Mouse (Mus musculus) heart, postnatal 0 days (tissue): Measurements from ENCODE around the gene Galnt14. TPM values are rescaled to one million over a fixed set of nuclear protein-coding genes. Genes with fewer than 3 reads are reported as not detected.

ENCODE experiments used
- ATAC-seq: fragments of 200-750 bp; cut with Nextera tagmentation; 2 replicates; pipeline ENCODE4 v1.8.0; 2017; ENCODE audit warnings: low read depth, moderate number of reproducible peaks, moderate library complexity; ENCODE audit not compliant: insufficient read depth
- DNase-seq: peaks from one replicate; pipeline ENCODE4 v3.0.0-alpha.2; 2016; ENCODE audit warnings: low spot score
- H3K27ac ChIP-seq: fragments of 300-500 bp; sonication (generic); 2 replicates; pipeline ENCODE4 v1.5.1; 2014; ENCODE audit warnings: low read depth, mild to moderate bottlenecking
- H3K27me3 ChIP-seq: fragments of 300-500 bp; sonication (generic); 2 replicates; pipeline ENCODE4 v1.6.1; 2014; ENCODE audit warnings: low read length, mixed read lengths; ENCODE audit not compliant: control insufficient read depth, insufficient read depth
- H3K36me3 ChIP-seq: fragments of 300-500 bp; sonication (generic); replicated peaks from 2 replicates; pipeline ENCODE4 v1.6.1; 2014; ENCODE audit warnings: low read length, mixed read lengths; ENCODE audit not compliant: control insufficient read depth, insufficient read depth
- H3K4me1 ChIP-seq: fragments of 300-500 bp; sonication (generic); 2 replicates; pipeline ENCODE4 v1.6.1; 2014; ENCODE audit warnings: antibody characterized with exemption; ENCODE audit not compliant: control insufficient read depth, insufficient read depth
- H3K4me2 ChIP-seq: fragments of 300-500 bp; sonication (generic); 2 replicates; pipeline ENCODE4 v1.6.1; 2014; ENCODE audit warnings: low read depth, mild to moderate bottlenecking, low read length, moderate library complexity
- H3K4me3 ChIP-seq: fragments of 300-500 bp; sonication (generic); 2 replicates; pipeline ENCODE4 v1.5.1; 2014; ENCODE audit warnings: low read depth, low read length
- H3K9ac ChIP-seq: fragments of 300-500 bp; sonication (generic); replicated peaks from 2 replicates; pipeline ENCODE4 v1.6.1; 2014; ENCODE audit warnings: low read depth, low read length, mixed read lengths
- H3K9me3 ChIP-seq: fragments of 300-500 bp; sonication (generic); replicated peaks from 2 replicates; pipeline ENCODE4 v1.6.1; 2016; ENCODE audit warnings: low read length; ENCODE audit not compliant: control insufficient read depth
- CTCF ChIP-seq: IDR thresholded peaks from 2 replicates; pipeline ENCODE4 v1.5.1; 2016; ENCODE audit warnings: antibody characterized with exemption, control low read depth, low read depth
- EP300 ChIP-seq: IDR thresholded peaks from 2 replicates; pipeline ENCODE4 v1.6.1; 2016; ENCODE audit warnings: antibody characterized with exemption, low read depth
- WGBS: fragments of 180-500 bp; shearing (Covaris S2); extraction: QIAGEN DNeasy Blood & Tissue Kit; methylation state at CpG from one replicate; pipeline ENCODE4 v1.1.7; 2014; 5-methylcytosine and 5-hydroxymethylcytosine counted together
- polyA plus RNA-seq: library from polyadenylated mRNA; unstranded; fragments of >200 nt; fragmentation: Nextera tagmentation; extraction: Ambion mirVana; gene quantifications from 2 replicates; pipeline ENCODE4 v1.2.1, GENCODE M21; 2015
- total RNA-seq: library from RNA; depleted of rRNA; stranded (reverse); fragments of >200 nt; gene quantifications from 2 replicates; pipeline ENCODE4 v1.2.3, GENCODE M21; 2014; ENCODE audit warnings: low replicate concordance

The Galnt14 gene
- total and polyA plus RNA-seq, 2 experiments from 2014 or later, result 0.14 TPM; not detected in 1

- DNase-seq, result no peak
- no peaks in the 10 kb centered on the region for H3K27me3 ChIP-seq
Measured at GRCm38 (mm10) chr17:73519350-73519749, 190.9 kb downstream of the Galnt14 start.

GRCm38 (mm10) chr17:73518359-73518758 is 191.9 kb downstream of the Galnt14 start:
- Histone ChIP-seq H3K4me3 (no peak overlapping the region), H3K9me3 (no peaks in the 10 kb centered on the region), H3K27me3 (no peaks in the 10 kb centered on the region), H3K4me2 (no peak overlapping the region), H3K36me3 (no peaks in the 10 kb centered on the region), H3K4me1 (no peaks in the 10 kb centered on the region), H3K27ac (no peak overlapping the region), H3K9ac (no peak overlapping the region)
- DNase-seq, result no peak
- TF ChIP-seq EP300 (no peak), CTCF (no peak)
- WGBS, result 80% methylated on average over 1 of the region's 1 CpGs
- no peak for ATAC-seq

More at GRCm38 (mm10) chr17:73519350-73519749, 190.9 kb downstream of the Galnt14 start:
- Histone ChIP-seq H3K36me3 (no peaks in the 10 kb centered on the region), H3K4me2 (no peak overlapping the region), H3K4me1 (no peaks in the 10 kb centered on the region), H3K9ac (no peak overlapping the region), H3K27ac (no peak overlapping the region), H3K9me3 (no peaks in the 10 kb centered on the region), H3K4me3 (no peak overlapping the region)
- no peak for ATAC-seq
- TF ChIP-seq EP300, result no peak
- 81% methylated on average over 5 of the region's 5 CpGs for WGBS

- WGBS, result 82% methylated on average over 3 of the region's 3 CpGs
- Histone ChIP-seq H3K4me3 (no peak overlapping the region), H3K27me3 (no peaks in the 10 kb centered on the region), H3K9ac (no peak overlapping the region), H3K27ac (no peak overlapping the region), H3K4me1 (no peaks in the 10 kb centered on the region), H3K36me3 (no peaks in the 10 kb centered on the region), H3K4me2 (no peak overlapping the region), H3K9me3 (no peaks in the 10 kb centered on the region)
- DNase-seq (no peak), ATAC-seq (no peak)
- no peak for TF ChIP-seq EP300
- TF ChIP-seq CTCF, result no peak
Measured at GRCm38 (mm10) chr17:73515506-73515905, 194.7 kb downstream of the Galnt14 start.

GRCm38 (mm10) chr17:73514862-73515261 is 195.4 kb downstream of the Galnt14 start:
- no peak for TF ChIP-seq EP300
- TF ChIP-seq CTCF, result no peak
- WGBS, result 73% methylated on average over 1 of the region's 1 CpGs
- ATAC-seq, result no peak

GRCm38 (mm10) chr17:73514258-73514657 is 196.0 kb downstream of the Galnt14 start:
- H3K4me1 ChIP-seq, result no peaks in the 10 kb centered on the region
- no peaks in the 10 kb centered on the region for H3K27me3 ChIP-seq
- H3K9me3 ChIP-seq, result no peaks in the 10 kb centered on the region
- H3K4me3 ChIP-seq, result no peak overlapping the region
- H3K4me2 ChIP-seq, result no peak overlapping the region
- no peak for ATAC-seq
- no peak for DNase-seq
- no peaks in the 10 kb centered on the region for H3K36me3 ChIP-seq
- WGBS, result 79% methylated on average over 4 of the region's 4 CpGs
- H3K27ac ChIP-seq, result no peak overlapping the region
- no peak overlapping the region for H3K9ac ChIP-seq
- TF ChIP-seq EP300 (no peak), CTCF (no peak)

More at GRCm38 (mm10) chr17:73514862-73515261, 195.4 kb downstream of the Galnt14 start:
- Histone ChIP-seq H3K9ac (no peak overlapping the region), H3K27ac (no peak overlapping the region), H3K4me3 (no peak overlapping the region), H3K27me3 (no peaks in the 10 kb centered on the region), H3K4me2 (no peak overlapping the region), H3K4me1 (no peaks in the 10 kb centered on the region), H3K36me3 (no peaks in the 10 kb centered on the region), H3K9me3 (no peaks in the 10 kb centered on the region)
- DNase-seq, result no peak

GRCm38 (mm10) chr17:73512844-73513243 is 197.4 kb downstream of the Galnt14 start:
- no peaks in the 10 kb centered on the region for H3K27me3 ChIP-seq
- ATAC-seq (no peak), DNase-seq (no peak)
- TF ChIP-seq EP300 (no peak), CTCF (no peak)
- 63% methylated on average over 5 of the region's 5 CpGs for WGBS
- no peak overlapping the region for H3K27ac ChIP-seq
- H3K4me3 ChIP-seq, result no peak overlapping the region
- H3K9me3 ChIP-seq, result no peaks in the 10 kb centered on the region
- H3K9ac ChIP-seq, result no peak overlapping the region
- H3K36me3 ChIP-seq, result no peaks in the 10 kb centered on the region
- no peaks in the 10 kb centered on the region for H3K4me1 ChIP-seq
- H3K4me2 ChIP-seq, result no peak overlapping the region
